Mouse (Mus musculus) forebrain, embryonic 11.5 days (tissue): ENCODE measurements around the gene 9130019O22Rik. TPM values are rescaled to one million over a fixed set of nuclear protein-coding genes. Genes with fewer than 3 reads are reported as not detected.
"Not testable (repeated sequence)": the region's sequence is repeated elsewhere in the genome, so short reads cannot be mapped to it uniquely, and the experiment has no call there.

ENCODE experiments used
- ATAC-seq: fragments of 200-750 bp; cut with Nextera tagmentation; replicated peaks from 2 replicates; pipeline ENCODE4 v1.8.0; 2017; ENCODE audit warnings: moderate TSS enrichment; ENCODE audit not compliant: low FRiP score
- DNase-seq: peaks from one replicate; pipeline ENCODE4 v3.0.0-alpha.2; 2017; ENCODE audit warnings: low spot score
- H3K27ac ChIP-seq: fragments of 300-500 bp; sonication (generic); 2 replicates; pipeline ENCODE4 v1.5.1; 2014; ENCODE audit warnings: low read depth, low read length
- H3K27me3 ChIP-seq: fragments of 300-500 bp; sonication (generic); 2 replicates; pipeline ENCODE4 v1.6.1; 2014; ENCODE audit warnings: mild to moderate bottlenecking, low read length, mixed read lengths; ENCODE audit not compliant: control insufficient read depth, insufficient read depth
- H3K36me3 ChIP-seq: fragments of 300-500 bp; sonication (generic); 2 replicates; pipeline ENCODE4 v1.6.1; 2014; ENCODE audit warnings: mild to moderate bottlenecking, low read length, moderate library complexity, mixed read lengths; ENCODE audit not compliant: control insufficient read depth, insufficient read depth
- H3K4me1 ChIP-seq: fragments of 300-500 bp; sonication (generic); replicated peaks from 2 replicates; pipeline ENCODE4 v1.6.1; 2014; ENCODE audit warnings: low read length, mixed read lengths; ENCODE audit not compliant: control insufficient read depth, insufficient read depth
- H3K4me2 ChIP-seq: fragments of 300-500 bp; sonication (generic); 2 replicates; pipeline ENCODE4 v1.6.1; 2014; ENCODE audit warnings: low read depth, mild to moderate bottlenecking, low read length, moderate library complexity, mixed read lengths; ENCODE audit not compliant: severe bottlenecking
- H3K4me3 ChIP-seq: fragments of 300-500 bp; sonication (generic); 2 replicates; pipeline ENCODE4 v1.5.1; 2014; ENCODE audit warnings: low read depth, low read length
- H3K9ac ChIP-seq: fragments of 300-500 bp; sonication (generic); 2 replicates; pipeline ENCODE4 v1.6.1; 2014; ENCODE audit warnings: low read length
- H3K9me3 ChIP-seq: fragments of 300-500 bp; sonication (generic); 2 replicates; pipeline ENCODE4 v1.6.1; 2016; ENCODE audit warnings: low read length, mixed read lengths; ENCODE audit not compliant: control insufficient read depth
- WGBS: fragments of 180-500 bp; shearing (Covaris S2); extraction: QIAGEN DNeasy Blood & Tissue Kit; methylation state at CpG from one replicate; pipeline ENCODE4 v1.1.7; 2014; 5-methylcytosine and 5-hydroxymethylcytosine counted together
- polyA plus RNA-seq: library from polyadenylated mRNA; unstranded; fragments of >200 nt; fragmentation: Nextera tagmentation; extraction: Ambion mirVana; gene quantifications from 2 replicates; pipeline ENCODE4 v1.2.1, GENCODE M21; 2014

The 9130019O22Rik gene
- polyA plus RNA-seq, 1 experiment from 2014 or later: 5.0 TPM

GRCm38 (mm10) chr7:127364166-127364565, 22.8 kb downstream of the 9130019O22Rik start:
- WGBS: 46% methylated on average over 4 of the region's 4 CpGs
- Histone ChIP-seq H3K4me3 (peak overlapping the region; percentile 30; the same call in 1 of the 2 replicates), H3K36me3 (no peaks in the 10 kb centered on the region), H3K27me3 (no peaks in the 10 kb centered on the region), H3K4me2 (peak overlapping the region; percentile 69; the same call in 1 of the 2 replicates), H3K27ac (no peak overlapping the region), H3K9me3 (no peaks in the 10 kb centered on the region), H3K4me1 (peaks cover 6% of the 10 kb centered on the region; the same call in 1 of the 2 replicates), H3K9ac (no peak overlapping the region; the same call in 1 of the 2 replicates)
- no peak for ATAC-seq
- no peak for DNase-seq

GRCm38 (mm10) chr7:127363475-127363921, 23.5 kb downstream of the 9130019O22Rik start:
- peak overlapping the region; percentile 60 for H3K9ac ChIP-seq
- ATAC-seq (0 out of 2 replicates have a peak, but pooled peaks have one; percentile 27), DNase-seq (peak; percentile 66)
- peak overlapping the region; percentile 69 for H3K4me2 ChIP-seq
- H3K9me3 ChIP-seq: no peaks in the 10 kb centered on the region
- H3K4me3 ChIP-seq: peak overlapping the region; percentile 30
- H3K27ac ChIP-seq: no peak overlapping the region
- under 1% methylated on average over 24 of the region's 24 CpGs for WGBS
- no peaks in the 10 kb centered on the region for H3K36me3 ChIP-seq
- peaks cover 6% of the 10 kb centered on the region; the same call in 1 of the 2 replicates for H3K4me1 ChIP-seq
- no peaks in the 10 kb centered on the region for H3K27me3 ChIP-seq

- H3K27me3 ChIP-seq, H3K4me3 ChIP-seq: not testable (repeated sequence)
- 14% methylated on average over 13 of the region's 13 CpGs for WGBS
Measured at GRCm38 (mm10) chr7:127362418-127362817, 24.5 kb downstream of the 9130019O22Rik start.

GRCm38 (mm10) chr7:127361449-127361848, 25.5 kb downstream of the 9130019O22Rik start:
- no peak for ATAC-seq
- 49% methylated on average over 12 of the region's 13 CpGs for WGBS

More at GRCm38 (mm10) chr7:127362418-127362817, 24.5 kb downstream of the 9130019O22Rik start:
- not testable (repeated sequence) for H3K4me1 ChIP-seq, H3K9me3 ChIP-seq, H3K9ac ChIP-seq, H3K27ac ChIP-seq, H3K36me3 ChIP-seq, ATAC-seq
- peak overlapping the region; percentile 29; the same call in 1 of the 2 replicates for H3K4me2 ChIP-seq
- peak; percentile 63 for DNase-seq

GRCm38 (mm10) chr7:127360265-127360664, 26.7 kb downstream of the 9130019O22Rik start:
- H3K4me2 ChIP-seq: no peak overlapping the region

More at GRCm38 (mm10) chr7:127361449-127361848, 25.5 kb downstream of the 9130019O22Rik start:
- Histone ChIP-seq H3K9me3 (no peaks in the 10 kb centered on the region), H3K36me3 (no peaks in the 10 kb centered on the region), H3K4me1 (peaks cover 6% of the 10 kb centered on the region; the same call in 1 of the 2 replicates), H3K9ac (no peak overlapping the region), H3K27me3 (no peaks in the 10 kb centered on the region), H3K27ac (no peak overlapping the region), H3K4me3 (no peak overlapping the region), H3K4me2 (no peak overlapping the region)
- no peak for DNase-seq

GRCm38 (mm10) chr7:127358472-127358871, 28.5 kb downstream of the 9130019O22Rik start:
- whole genome bisulfite sequencing: 71% methylated on average over 4 of the region's 4 CpGs
- Histone ChIP-seq H3K36me3 (no peaks in the 10 kb centered on the region), H3K27ac (no peak overlapping the region), H3K27me3 (no peaks in the 10 kb centered on the region), H3K9me3 (no peaks in the 10 kb centered on the region), H3K4me3 (no peak overlapping the region), H3K4me2 (no peak overlapping the region), H3K9ac (no peak overlapping the region), H3K4me1 (peaks cover 2% of the 10 kb centered on the region; the same call in 1 of the 2 replicates)
- no peak for ATAC-seq
- no peak for DNase-seq

More at GRCm38 (mm10) chr7:127360265-127360664, 26.7 kb downstream of the 9130019O22Rik start:
- H3K27me3 ChIP-seq: no peaks in the 10 kb centered on the region
- no peak overlapping the region for H3K9ac ChIP-seq
- DNase-seq: no peak
- ATAC-seq: no peak
- 80% methylated on average over 4 of the region's 4 CpGs for WGBS
- no peak overlapping the region for H3K4me3 ChIP-seq
- no peaks in the 10 kb centered on the region for H3K9me3 ChIP-seq
- H3K36me3 ChIP-seq: no peaks in the 10 kb centered on the region
- H3K4me1 ChIP-seq: peaks cover 6% of the 10 kb centered on the region; the same call in 1 of the 2 replicates
- H3K27ac ChIP-seq: no peak overlapping the region

GRCm38 (mm10) chr7:127357871-127358270, 29.1 kb downstream of the 9130019O22Rik start:
- no peak overlapping the region for H3K4me3 ChIP-seq
- no peaks in the 10 kb centered on the region for H3K27me3 ChIP-seq
- ATAC-seq: no peak
- H3K4me1 ChIP-seq: no peaks in the 10 kb centered on the region
- no peak overlapping the region for H3K4me2 ChIP-seq
- no peak overlapping the region for H3K9ac ChIP-seq
- WGBS: 48% methylated on average over 2 of the region's 2 CpGs
- H3K27ac ChIP-seq: no peak overlapping the region
- H3K36me3 ChIP-seq: no peaks in the 10 kb centered on the region
- H3K9me3 ChIP-seq: no peaks in the 10 kb centered on the region
- no peak for DNase-seq

GRCm38 (mm10) chr7:127355796-127356195, 31.2 kb downstream of the 9130019O22Rik start:
- no peak overlapping the region for H3K4me2 ChIP-seq
- no peaks in the 10 kb centered on the region for H3K9me3 ChIP-seq
- H3K36me3 ChIP-seq: no peaks in the 10 kb centered on the region
- no peak overlapping the region for H3K4me3 ChIP-seq
- no peak overlapping the region for H3K9ac ChIP-seq
- no peak for ATAC-seq
- 74% methylated on average over 3 of the region's 3 CpGs for WGBS
- H3K4me1 ChIP-seq: no peaks in the 10 kb centered on the region
- no peak overlapping the region for H3K27ac ChIP-seq
- H3K27me3 ChIP-seq: no peaks in the 10 kb centered on the region
- DNase-seq: no peak
